Mouse (Mus musculus): Measurements from ENCODE around the gene Cga. TPM values are rescaled to one million over a fixed set of nuclear protein-coding genes. Genes with fewer than 3 reads are reported as not detected.
"Not testable (repeated sequence)": the region's sequence is repeated elsewhere in the genome, so short reads cannot be mapped to it uniquely, and the experiment has no call there.

Gene Cga
- total and polyA plus RNA-seq, 3 experiments = not detected

- TF ChIP-seq ZKSCAN1 (IDR thresholded peaks at IDR 0.05; ENCODE audit: borderline replicate concordance, low read depth, low read length) = no peak
- no peak for TF ChIP-seq TBP (conservative IDR thresholded peaks at IDR 0.05; ENCODE audit: low read depth, low read length)
- no peak for TF ChIP-seq ZMIZ1 (IDR thresholded peaks at IDR 0.05; ENCODE audit: low read depth, low read length)
- no peak for TF ChIP-seq KAT2A (IDR thresholded peaks at IDR 0.05; ENCODE audit: insufficient replicate concordance, low read length)
- no peak for TF ChIP-seq MAZ (IDR thresholded peaks at IDR 0.05; ENCODE audit: low read depth, low read length)
- TF ChIP-seq SIN3A (IDR thresholded peaks at IDR 0.05; ENCODE audit: low read length) = no peak
- TF ChIP-seq TCF12 (IDR thresholded peaks at IDR 0.05; ENCODE audit: low read depth, low read length) = no peak
- no peak for TF ChIP-seq GABPA (IDR thresholded peaks at IDR 0.05; ENCODE audit: insufficient replicate concordance, low read depth, low read length)
- TF ChIP-seq SMC3 (IDR thresholded peaks at IDR 0.05; ENCODE audit: low read depth, low read length) = peak; percentile 83
Measured at GRCm38 (mm10) chr4:34922177-34922870, 28.7 kb downstream of the Cga start (continued).

GRCm38 (mm10) chr4:34928386-34928785 is 34.8 kb downstream of the Cga start:
- H3K4me1 ChIP-seq (ENCODE audit: control insufficient read depth in 1 of 2, insufficient read depth in 2 of 2); H3K27me3 ChIP-seq (replicated peaks); H3K4me3 ChIP-seq (replicated peaks in 1 of 3; ENCODE audit: low read depth in 2 of 3, low read length in 2 of 3, poor library complexity in 1 of 3); H3K36me3 ChIP-seq (replicated peaks in 1 of 2; ENCODE audit: control insufficient read depth in 1 of 2, insufficient read depth in 1 of 2, low read length in 1 of 2); H3K9me3 ChIP-seq (replicated peaks; ENCODE audit: low read length); in situ Hi-C loops (cut with MboI; ENCODE audit: low pct_ligation_motif_present, low pct_unique_long_range_greater_than_20kb, low sequenced_read_pairs); H3K27ac ChIP-seq (ENCODE audit: insufficient read depth, low read depth); H3K4me2 ChIP-seq (ENCODE audit: insufficient read depth, low read depth, poor library complexity, severe bottlenecking); dilution Hi-C loops (cut with MboI; ENCODE audit: extremely low pct_ligation_motif_present, extremely low pct_unique_long_range_greater_than_20kb, low sequenced_read_pairs); H3K9ac ChIP-seq (ENCODE audit: insufficient read depth, low read depth); H3K79me2 ChIP-seq (replicated peaks; ENCODE audit: control insufficient read depth, extremely low read depth, insufficient read depth, poor library complexity, severe bottlenecking); DNase-seq (ENCODE audit: extremely low read depth): not testable (repeated sequence)

GRCm38 (mm10) chr4:34941046-34941445 is 47.5 kb downstream of the Cga start:
- DNase-seq (ENCODE audit: extremely low read depth) = no peak
- Histone ChIP-seq H3K9ac (ENCODE audit: insufficient read depth, low read depth) (no peak overlapping the region), H3K79me2 (replicated peaks; ENCODE audit: control insufficient read depth, extremely low read depth, insufficient read depth, poor library complexity, severe bottlenecking) (no peaks in the 10 kb centered on the region), H3K4me3 (replicated peaks in 1 of 3; ENCODE audit: low read depth in 2 of 3, low read length in 2 of 3, poor library complexity in 1 of 3) (no peak overlapping the region), H3K36me3 (replicated peaks in 1 of 2; ENCODE audit: control insufficient read depth in 1 of 2, insufficient read depth in 1 of 2, low read length in 1 of 2) (no peaks in the 10 kb centered on the region), H3K27ac (ENCODE audit: insufficient read depth, low read depth) (no peak overlapping the region), H3K4me1 (ENCODE audit: control insufficient read depth in 1 of 2, insufficient read depth in 2 of 2) (no peaks in the 10 kb centered on the region), H3K27me3 (replicated peaks) (no peaks in the 10 kb centered on the region), H3K4me2 (ENCODE audit: insufficient read depth, low read depth, poor library complexity, severe bottlenecking) (no peak overlapping the region), H3K9me3 (replicated peaks; ENCODE audit: low read length) (no peaks in the 10 kb centered on the region)
- dilution Hi-C loops (cut with MboI; ENCODE audit: extremely low pct_ligation_motif_present, extremely low pct_unique_long_range_greater_than_20kb, low sequenced_read_pairs) (no loop called here), in situ Hi-C loops (cut with MboI; ENCODE audit: low pct_ligation_motif_present, low pct_unique_long_range_greater_than_20kb, low sequenced_read_pairs) (no loop called here)
- TF ChIP-seq MAFK (IDR thresholded peaks at IDR 0.05; ENCODE audit: insufficient replicate concordance, low read length) = no peak
- TF ChIP-seq RAD21 (IDR thresholded peaks at IDR 0.05; ENCODE audit: low read depth, low read length) = no peak
- no peak for TF ChIP-seq EP300 (IDR thresholded peaks at IDR 0.05; ENCODE audit: low read length)
